In genomic region chr16:17647156-17647555, GRCm38 (mm10) we compare ENCODE assay signal across 9 mouse cellular contexts. TPM values are rescaled to one million over a fixed set of nuclear protein-coding genes. Genes with fewer than 3 reads are reported as not detected.
A peak's percentile ranks its signal among the peaks of the same experiment; 100 is the strongest.
DNase-seq lines count a peak whose midpoint lies in the region; ATAC-seq and TF ChIP-seq lines count a peak whose summit lies in the region.
"Had no signal": no experiment of that assay in that cellular context is flagged by ENCODE, and none has a peak within 500 bp of the region (broad histone marks: within the 10 kb centered on the region; RNA-seq: fewer than 3 reads in every experiment).

No protein-coding gene starts in this region.

- no peaks in the 10 kb centered on the region for H3K9me3 ChIP-seq in lung, postnatal 0 days (ENCODE audit: low read length)
- no peaks in the 10 kb centered on the region for H3K9me3 ChIP-seq in limb, embryonic 12.5 days
- no peaks in the 10 kb centered on the region for H3K9me3 ChIP-seq in stomach, embryonic 14.5 days (ENCODE audit: control insufficient read depth, low read depth, low read length)

- no peak overlapping the region for H3K9ac ChIP-seq in lung, postnatal 0 days (replicated peaks; ENCODE audit: low read depth)
- peak overlapping the region; percentile 71 for H3K9ac ChIP-seq in limb, embryonic 12.5 days (replicated peaks)
- H3K9ac ChIP-seq in stomach, embryonic 14.5 days (replicated peaks; ENCODE audit: low read depth, low read length): no peak overlapping the region

- 20% methylated on average over 1 of the region's 1 CpGs for WGBS in lung, postnatal 0 days
- 14% methylated on average over 1 of the region's 1 CpGs for WGBS in limb, embryonic 12.5 days
- 22% methylated on average over 1 of the region's 1 CpGs for WGBS in stomach, embryonic 14.5 days

- peaks cover 6% of the 10 kb centered on the region; the same call in 1 of the 2 replicates for H3K4me1 ChIP-seq in lung, postnatal 0 days (ENCODE audit: insufficient read depth, low read depth, low read length)
- H3K4me1 ChIP-seq in limb, embryonic 12.5 days (replicated peaks): peaks cover 10% of the 10 kb centered on the region
- H3K4me1 ChIP-seq in stomach, embryonic 14.5 days (ENCODE audit: control insufficient read depth, insufficient read depth, low read length): 0 out of 2 replicates have a peak, but pooled peaks cover 6% of the 10 kb centered on the region

- H3K4me3 ChIP-seq in lung, postnatal 0 days (ENCODE audit: low read depth, low read length): no peak overlapping the region
- H3K4me3 ChIP-seq in limb, embryonic 12.5 days (replicated peaks): peak overlapping the region; percentile 62
- peak overlapping the region; percentile 44; the same call in 1 of the 2 replicates for H3K4me3 ChIP-seq in stomach, embryonic 14.5 days (ENCODE audit: low read depth, low read length)

- peak overlapping the region; percentile 82; the same call in 1 of the 2 replicates for H3K4me2 ChIP-seq in lung, postnatal 0 days (replicated peaks; ENCODE audit: low read depth, low read length)
- H3K4me2 ChIP-seq in limb, embryonic 12.5 days: peak overlapping the region; percentile 86
- H3K4me2 ChIP-seq in stomach, embryonic 14.5 days (replicated peaks; ENCODE audit: low read depth, low read length): peak overlapping the region; percentile 86

- peak; percentile 32 for DNase-seq in cerebellum, adult 11 months
- DNase-seq in cerebellum, postnatal 4 days (ENCODE audit: low spot score in 2 of 2): no peak
- no peak for DNase-seq in lung, postnatal 0 days (ENCODE audit: low spot score)
- DNase-seq in lung, postnatal 10 days: no peak
- DNase-seq in urinary bladder, postnatal 4 days (ENCODE audit: low spot score in 2 of 2): no peak
- DNase-seq in urinary bladder, adult 2 months (ENCODE audit: low spot score): no peak
- DNase-seq: lung, postnatal 14 days had no signal

- no peak overlapping the region for H3K27ac ChIP-seq in lung, postnatal 0 days (ENCODE audit: low read length)
- no peak overlapping the region for H3K27ac ChIP-seq in limb, embryonic 12.5 days
- no peak overlapping the region for H3K27ac ChIP-seq in stomach, embryonic 14.5 days (ENCODE audit: low read length)

- ATAC-seq in lung, postnatal 0 days: no peak
- ATAC-seq in limb, embryonic 12.5 days (ENCODE audit: insufficient number of reproducible peaks, insufficient read depth, low FRiP score, low TSS enrichment, low read depth): peak; percentile 13; the same call in 1 of the 2 replicates
- no peak for ATAC-seq in stomach, embryonic 14.5 days (ENCODE audit: insufficient number of reproducible peaks, insufficient read depth, low FRiP score, low read depth)

- no peaks in the 10 kb centered on the region for H3K27me3 ChIP-seq in lung, postnatal 0 days (replicated peaks; ENCODE audit: insufficient read depth, low read length)
- no peaks in the 10 kb centered on the region for H3K27me3 ChIP-seq in limb, embryonic 12.5 days
- no peaks in the 10 kb centered on the region for H3K27me3 ChIP-seq in stomach, embryonic 14.5 days (ENCODE audit: control insufficient read depth, insufficient read depth, low read length)

- no peak for TF ChIP-seq EP300 in lung, postnatal 0 days (IDR thresholded peaks at IDR 0.05)

- no peak for TF ChIP-seq CTCF in lung, postnatal 0 days (IDR thresholded peaks at IDR 0.05)

- H3K36me3 ChIP-seq in lung, postnatal 0 days (ENCODE audit: insufficient read depth, low read length): peaks cover 24% of the 10 kb centered on the region
- peaks cover 55% of the 10 kb centered on the region for H3K36me3 ChIP-seq in limb, embryonic 12.5 days
- peaks cover 17% of the 10 kb centered on the region for H3K36me3 ChIP-seq in stomach, embryonic 14.5 days (ENCODE audit: control insufficient read depth, insufficient read depth, low read length)

RNA-seq across cellular contexts. Expression of gene Ccdc74a, which starts 0.9 kb away (rescaled TPM):
- polyA plus RNA-seq in lung, postnatal 0 days (2015; fragmentation: Nextera tagmentation; extraction: Ambion mirVana): 10.4 and 13.0 TPM in 2 replicates
- 8.2 and 11.9 TPM in 2 replicates for polyA plus RNA-seq in limb, embryonic 12.5 days (2016; fragmentation: Nextera tagmentation; extraction: Ambion mirVana)
- polyA plus RNA-seq in stomach, embryonic 14.5 days (2014; fragmentation: Nextera tagmentation; extraction: Ambion mirVana): 5.6 and 5.9 TPM in 2 replicates
- 1.5 and 2.7 TPM in 2 replicates for polyA plus RNA-seq in urinary bladder, adult 2 months (2012; rRNA removed)

RNA-seq across cellular contexts. Expression of gene Smpd4, which starts 28.0 kb away (rescaled TPM):
- 7.9 and 8.8 TPM in 2 replicates for polyA plus RNA-seq in lung, postnatal 0 days (2015; fragmentation: Nextera tagmentation; extraction: Ambion mirVana)
- polyA plus RNA-seq in limb, embryonic 12.5 days (2016; fragmentation: Nextera tagmentation; extraction: Ambion mirVana): 50.6 and 52.1 TPM in 2 replicates
- 38.7 and 42.6 TPM in 2 replicates for polyA plus RNA-seq in stomach, embryonic 14.5 days (2014; fragmentation: Nextera tagmentation; extraction: Ambion mirVana)
- 33.1 and 36.3 TPM in 2 replicates for polyA plus RNA-seq in urinary bladder, adult 2 months (2012; rRNA removed)
